Mouse (Mus musculus) liver, adult 2 months (tissue): ENCODE measurements around the gene Ift57.

Experiments
- CTCF ChIP-seq: fragments of 200-500 bp; IDR thresholded peaks from 2 replicates; pipeline ENCODE4 v1.5.1; 2011; ENCODE audit warnings: low read depth, low read length, control low read depth
- POLR2A ChIP-seq: fragments of 200-500 bp; IDR thresholded peaks from 2 replicates; pipeline ENCODE4 v1.6.1; 2011; ENCODE audit warnings: low read length, control low read depth; ENCODE audit not compliant: insufficient read depth; ENCODE audit errors: extremely low read depth

DNA sequence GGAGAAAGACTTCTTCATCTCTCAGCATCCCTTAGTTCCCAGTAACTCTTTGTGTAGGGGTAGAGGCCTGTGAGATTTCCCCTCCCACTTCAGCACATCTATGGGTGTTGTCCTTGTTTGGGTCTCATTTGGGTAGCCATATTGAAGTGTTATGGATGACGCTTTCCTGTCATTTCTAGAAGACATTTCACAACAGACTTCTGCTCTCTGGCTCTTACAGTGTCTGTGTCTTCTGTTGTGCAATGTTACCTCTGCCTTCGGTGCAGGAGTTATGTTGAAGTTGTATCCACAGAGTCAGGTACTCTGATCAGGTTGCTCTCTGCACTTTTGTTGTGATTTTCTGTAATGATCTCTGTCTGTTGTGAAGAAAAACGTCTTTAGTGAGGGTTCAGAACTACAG is 14.3 kb downstream of the Ift57 start:
- no peak for TF ChIP-seq CTCF
- no peak for TF ChIP-seq POLR2A
